Mouse (Mus musculus) testis, adult 2 months (tissue): ENCODE measurements around the gene Gpr183. TPM values are rescaled to one million over a fixed set of nuclear protein-coding genes. Genes with fewer than 3 reads are reported as not detected.

Experiments used
- H3K27ac ChIP-seq: fragments of 200-500 bp; 2 replicates; pipeline ENCODE4 v1.5.1; 2012; ENCODE audit warnings: low read depth, low read length; ENCODE audit not compliant: control insufficient read depth, insufficient read depth
- H3K27me3 ChIP-seq: fragments of 200-500 bp; 2 replicates; pipeline ENCODE4 v1.6.1; 2012; ENCODE audit warnings: mild to moderate bottlenecking, low read length, moderate library complexity; ENCODE audit not compliant: control insufficient read depth, insufficient read depth
- H3K36me3 ChIP-seq: fragments of 200-500 bp; 2 replicates; pipeline ENCODE4 v1.6.1; 2012; ENCODE audit warnings: mild to moderate bottlenecking, low read length; ENCODE audit not compliant: control insufficient read depth, insufficient read depth
- H3K4me1 ChIP-seq: fragments of 200-500 bp; 2 replicates; pipeline ENCODE4 v1.6.1; 2012; ENCODE audit warnings: low read length; ENCODE audit not compliant: control insufficient read depth, insufficient read depth
- H3K4me3 ChIP-seq: fragments of 200-500 bp; 2 replicates; pipeline ENCODE4 v1.5.1; 2012; ENCODE audit warnings: low read depth, mild to moderate bottlenecking, low read length, moderate library complexity, mixed read lengths; ENCODE audit not compliant: control insufficient read depth
- CTCF ChIP-seq: fragments of 200-500 bp; IDR thresholded peaks from 2 replicates; pipeline ENCODE4 v1.5.1; 2012; ENCODE audit warnings: low read depth, mild to moderate bottlenecking, inconsistent platforms, low read length, moderate library complexity; ENCODE audit not compliant: control insufficient read depth, insufficient read depth, insufficient replicate concordance
- POLR2A ChIP-seq: fragments of 200-500 bp; IDR thresholded peaks from 2 replicates; pipeline ENCODE4 v1.6.1; 2012; ENCODE audit warnings: low read depth, mild to moderate bottlenecking, inconsistent platforms, low read length, moderate library complexity; ENCODE audit not compliant: control insufficient read depth
- polyA plus RNA-seq: library from polyadenylated mRNA; depleted of rRNA; stranded (reverse); fragments of >200 nt; gene quantifications from 2 replicates; pipeline ENCODE4 v1.2.3, GENCODE M21; 2012; rRNA removed

Gene Gpr183
- polyA plus RNA-seq, 1 experiment, result 0.15 TPM

- no peak overlapping the region for H3K4me3 ChIP-seq
- no peaks in the 10 kb centered on the region; the same call in 1 of the 2 replicates for H3K36me3 ChIP-seq
- no peak for TF ChIP-seq CTCF
- no peak for TF ChIP-seq POLR2A
- peaks cover 5% of the 10 kb centered on the region for H3K4me1 ChIP-seq
- H3K27me3 ChIP-seq, result no peaks in the 10 kb centered on the region
- H3K27ac ChIP-seq, result no peak overlapping the region
These were observed 57.9 kb downstream of the Gpr183 start for GRCm38 (mm10) chr14:121906992-121907681.

DNA sequence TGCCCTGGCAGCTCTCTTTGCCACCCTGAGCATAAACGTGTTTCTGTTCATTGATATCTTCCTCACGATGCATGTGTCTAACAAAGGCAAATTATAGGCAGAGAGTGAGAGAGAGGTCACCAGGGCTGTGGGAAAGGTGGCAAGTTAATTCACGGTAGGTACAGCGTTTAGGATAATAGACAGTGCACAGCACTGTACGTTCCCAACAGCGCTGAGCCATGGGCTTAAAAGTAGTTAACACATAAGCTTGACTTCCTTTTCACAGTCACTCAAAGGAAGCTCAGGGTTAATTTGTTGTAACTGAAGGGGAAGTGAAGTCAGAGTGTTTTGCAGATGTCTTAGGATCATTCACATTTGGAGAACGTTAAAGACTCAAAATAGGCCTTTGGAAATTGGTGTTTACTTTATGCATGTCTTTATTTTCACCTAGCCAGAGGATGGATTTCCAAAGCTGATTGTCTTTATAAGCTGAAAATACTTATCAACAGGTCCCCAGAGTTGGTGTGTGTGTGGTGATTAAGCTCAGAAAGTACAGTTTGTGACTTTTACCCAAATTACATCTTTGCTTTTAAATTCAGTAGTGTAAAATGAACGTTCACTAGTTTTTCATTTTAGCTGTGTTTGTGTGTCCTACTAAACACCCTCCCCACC, 58.5 kb downstream of the Gpr183 start:
- Histone ChIP-seq H3K4me3 (no peak overlapping the region), H3K4me1 (peaks cover 5% of the 10 kb centered on the region), H3K36me3 (no peaks in the 10 kb centered on the region; the same call in 1 of the 2 replicates), H3K27me3 (no peaks in the 10 kb centered on the region), H3K27ac (no peak overlapping the region)
- TF ChIP-seq CTCF (no peak), POLR2A (no peak)

- H3K4me1 ChIP-seq, result peaks cover 5% of the 10 kb centered on the region
- no peaks in the 10 kb centered on the region for H3K27me3 ChIP-seq
- H3K27ac ChIP-seq, result no peak overlapping the region
- TF ChIP-seq CTCF (no peak), POLR2A (no peak)
- no peak overlapping the region for H3K4me3 ChIP-seq
- H3K36me3 ChIP-seq, result no peaks in the 10 kb centered on the region; the same call in 1 of the 2 replicates
These were observed 60.2 kb downstream of the Gpr183 start for GRCm38 (mm10) chr14:121904754-121905153.

DNA sequence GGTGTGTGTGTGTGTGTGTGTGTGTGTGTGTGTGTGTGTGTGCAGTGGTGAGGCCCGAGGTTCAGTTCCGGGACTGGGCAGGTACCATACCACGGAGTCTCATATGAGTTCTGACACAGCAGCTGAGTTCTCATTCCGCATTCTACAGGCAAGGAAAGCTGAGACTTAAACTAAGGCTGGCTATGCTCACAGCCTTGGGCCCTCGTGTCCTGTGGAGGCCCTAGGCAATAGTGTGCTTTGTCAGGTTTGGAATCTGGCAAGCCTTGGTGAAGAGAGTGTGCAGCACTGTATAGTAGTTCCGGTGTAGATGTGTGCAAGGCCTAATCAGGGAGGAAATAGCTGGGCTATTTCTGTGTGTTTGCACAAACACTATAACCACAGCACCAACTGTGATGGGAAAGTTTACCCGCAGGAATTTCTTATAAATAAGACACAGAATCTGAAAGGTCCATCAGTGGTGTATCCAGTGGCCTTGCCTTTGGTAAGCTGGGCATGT, 61.6 kb downstream of the Gpr183 start:
- H3K36me3 ChIP-seq, result no peaks in the 10 kb centered on the region; the same call in 1 of the 2 replicates
- no peak overlapping the region for H3K27ac ChIP-seq
- peaks cover 5% of the 10 kb centered on the region for H3K4me1 ChIP-seq
- no peaks in the 10 kb centered on the region for H3K27me3 ChIP-seq
- no peak for TF ChIP-seq POLR2A
- no peak for TF ChIP-seq CTCF
- no peak overlapping the region for H3K4me3 ChIP-seq

Other genes with a start within 250 kb of the Gpr183 start
- gene Dock9, start 167.4 kb downstream of the Gpr183 start, polyA plus RNA-seq, result 4.3 and 4.6 TPM in 2 replicates
- 95.8 and 107 TPM in 2 replicates for gene Ubac2, start 86.6 kb downstream of the Gpr183 start, polyA plus RNA-seq
- gene Gpr18, start 49.4 kb downstream of the Gpr183 start, polyA plus RNA-seq, result 0.24 and 0.26 TPM in 2 replicates
- gene Timm8a2, start 69.5 kb upstream of the Gpr183 start, polyA plus RNA-seq, result 22.7 and 25.2 TPM in 2 replicates
- 107 and 163 TPM in 2 replicates for gene Tm9sf2, start 141.8 kb upstream of the Gpr183 start, polyA plus RNA-seq
- gene Clybl, start 216.5 kb upstream of the Gpr183 start, polyA plus RNA-seq, result 2.0 and 2.2 TPM in 2 replicates